Mouse (Mus musculus) kidney, postnatal 0 days (tissue): ENCODE results near the gene Map9. TPM values are rescaled to one million over a fixed set of nuclear protein-coding genes. Genes with fewer than 3 reads are reported as not detected.
A peak's percentile ranks its signal among the peaks of the same experiment; 100 is the strongest.

Experiments used
- ATAC-seq: fragments of 200-750 bp; cut with Nextera tagmentation; replicated peaks from 2 replicates; pipeline ENCODE4 v1.8.0; 2017; ENCODE audit warnings: low read depth, moderate number of reproducible peaks, moderate TSS enrichment, moderate library complexity; ENCODE audit not compliant: low FRiP score
- DNase-seq: peaks from one replicate; pipeline ENCODE4 v3.0.0-alpha.2; 2016; ENCODE audit warnings: low spot score
- H3K27ac ChIP-seq: fragments of 300-500 bp; sonication (generic); 2 replicates; pipeline ENCODE4 v1.5.1; 2014; ENCODE audit warnings: mild to moderate bottlenecking
- H3K27me3 ChIP-seq: fragments of 300-500 bp; sonication (generic); 2 replicates; pipeline ENCODE4 v1.6.1; 2014; ENCODE audit warnings: low read length, mixed read lengths; ENCODE audit not compliant: insufficient read depth
- H3K36me3 ChIP-seq: fragments of 300-500 bp; sonication (generic); 2 replicates; pipeline ENCODE4 v1.6.1; 2014; ENCODE audit warnings: low read length, mixed read lengths; ENCODE audit not compliant: insufficient read depth
- H3K4me1 ChIP-seq: fragments of 300-500 bp; sonication (generic); replicated peaks from 2 replicates; pipeline ENCODE4 v1.6.1; 2014; ENCODE audit warnings: antibody characterized with exemption, low read length, mixed read lengths; ENCODE audit not compliant: insufficient read depth
- H3K4me2 ChIP-seq: fragments of 300-500 bp; sonication (generic); 2 replicates; pipeline ENCODE4 v1.6.1; 2014; ENCODE audit warnings: mild to moderate bottlenecking, low read length, moderate library complexity, mixed read lengths
- H3K4me3 ChIP-seq: fragments of 300-500 bp; sonication (generic); replicated peaks from 2 replicates; pipeline ENCODE4 v1.5.1; 2014; ENCODE audit warnings: low read depth, low read length
- H3K9ac ChIP-seq: fragments of 300-500 bp; sonication (generic); 2 replicates; pipeline ENCODE4 v1.6.1; 2014; ENCODE audit warnings: low read depth, low read length
- H3K9me3 ChIP-seq: fragments of 300-500 bp; sonication (generic); replicated peaks from 2 replicates; pipeline ENCODE4 v1.6.1; 2016; ENCODE audit warnings: low read length, inconsistent platforms, mixed read lengths
- CTCF ChIP-seq: IDR thresholded peaks from 2 replicates; pipeline ENCODE4 v1.5.1; 2016; ENCODE audit warnings: antibody characterized with exemption, low read depth, mild to moderate bottlenecking, moderate library complexity
- WGBS: fragments of 180-500 bp; shearing (Covaris S2); extraction: QIAGEN DNeasy Blood & Tissue Kit; methylation state at CpG from one replicate; pipeline ENCODE4 v1.1.7; 2014; 5-methylcytosine and 5-hydroxymethylcytosine counted together
- polyA plus RNA-seq: library from polyadenylated mRNA; unstranded; fragments of >200 nt; fragmentation: Nextera tagmentation; extraction: Ambion mirVana; gene quantifications from 2 replicates; pipeline ENCODE4 v1.2.1, GENCODE M21; 2015

Gene Map9
- polyA plus RNA-seq, 1 experiment from 2014 or later: 7.4 TPM

DNA sequence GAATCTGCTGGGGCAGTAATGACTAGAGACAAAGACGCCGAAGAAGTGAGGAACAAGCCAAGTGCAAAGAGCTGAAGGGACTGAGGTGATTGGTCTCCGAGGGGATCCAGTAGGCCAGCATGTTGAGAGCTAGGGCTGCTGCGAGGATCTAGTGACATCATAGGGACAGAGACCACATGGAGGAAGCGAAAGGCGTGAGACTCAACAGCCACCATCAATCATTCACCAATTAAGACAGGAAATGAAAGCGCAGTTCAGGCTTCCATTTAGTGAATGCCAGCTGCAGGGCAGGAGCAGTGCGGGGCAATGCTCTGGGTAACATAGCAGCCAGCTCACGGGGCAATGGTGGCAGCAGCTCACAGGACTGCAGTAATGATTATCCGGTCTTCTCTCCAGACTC, 17.7 kb upstream of the Map9 start:
- 52% methylated on average over 10 of the region's 10 CpGs for WGBS
- TF ChIP-seq CTCF: no peak
- no peaks in the 10 kb centered on the region for H3K9me3 ChIP-seq
- H3K4me2 ChIP-seq: no peak overlapping the region; the same call in 1 of the 2 replicates
- no peak overlapping the region for H3K4me3 ChIP-seq
- H3K4me1 ChIP-seq: no peaks in the 10 kb centered on the region
- ATAC-seq (no peak), DNase-seq (peak; percentile 14)
- H3K36me3 ChIP-seq: no peaks in the 10 kb centered on the region
- H3K27ac ChIP-seq: no peak overlapping the region
- no peaks in the 10 kb centered on the region for H3K27me3 ChIP-seq
- no peak overlapping the region for H3K9ac ChIP-seq

DNA sequence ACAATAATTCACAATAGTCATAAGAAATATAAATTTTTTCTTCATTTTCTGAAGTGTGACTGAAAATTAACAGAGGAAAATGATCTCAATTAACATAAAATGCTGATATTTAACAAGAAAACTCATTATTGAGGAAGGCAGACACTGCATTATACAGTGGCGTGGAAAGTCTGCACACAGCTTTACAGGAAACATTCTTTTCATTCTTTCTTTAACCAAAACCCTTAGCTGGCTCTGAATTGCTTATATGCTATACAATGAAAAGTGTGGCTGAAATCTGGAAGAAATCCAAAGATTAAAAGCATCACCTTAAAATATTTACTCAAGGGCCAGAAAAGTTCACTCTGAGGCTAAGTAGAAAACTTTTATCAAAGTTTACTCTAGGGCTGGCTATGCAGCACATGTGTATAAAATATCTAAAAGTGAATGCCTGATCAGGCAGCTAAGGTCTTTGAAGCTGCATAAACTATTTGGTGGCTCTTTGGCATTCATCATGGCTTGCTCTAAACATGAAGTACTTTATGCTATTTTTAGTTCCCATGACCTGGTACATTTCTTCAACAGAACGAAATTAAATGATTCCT, 9.5 kb upstream of the Map9 start:
- no peak for TF ChIP-seq CTCF
- Histone ChIP-seq H3K4me3 (no peak overlapping the region), H3K36me3 (no peaks in the 10 kb centered on the region), H3K4me2 (no peak overlapping the region), H3K9me3 (no peaks in the 10 kb centered on the region), H3K27me3 (no peaks in the 10 kb centered on the region), H3K4me1 (no peaks in the 10 kb centered on the region), H3K9ac (no peak overlapping the region), H3K27ac (no peak overlapping the region)
- no peak for ATAC-seq
- 48% methylated on average over 2 of the region's 2 CpGs for WGBS
- DNase-seq: peak; percentile 7

DNA sequence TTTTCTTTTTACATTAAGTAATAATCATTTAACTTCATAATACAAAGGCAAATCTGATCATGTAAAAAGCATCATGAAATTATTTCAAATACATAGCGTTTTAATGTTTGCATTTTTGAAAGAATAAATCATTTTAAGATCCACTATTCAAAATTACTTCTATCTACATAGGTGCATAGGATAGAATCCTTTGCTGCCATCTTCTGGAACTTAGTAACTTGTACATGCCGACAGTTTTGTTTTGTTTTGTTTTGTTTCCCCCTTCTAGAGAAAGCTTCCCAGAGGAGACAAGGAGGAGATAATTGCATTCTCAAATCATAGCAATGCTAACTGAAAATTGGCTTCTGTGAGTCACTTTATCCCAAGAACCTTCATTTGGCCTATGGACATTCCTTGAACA, 7.5 kb upstream of the Map9 start:
- Histone ChIP-seq H3K9ac (no peak overlapping the region), H3K4me2 (no peak overlapping the region), H3K36me3 (no peaks in the 10 kb centered on the region), H3K27me3 (no peaks in the 10 kb centered on the region), H3K9me3 (no peaks in the 10 kb centered on the region), H3K27ac (no peak overlapping the region), H3K4me3 (no peak overlapping the region), H3K4me1 (no peaks in the 10 kb centered on the region)
- DNase-seq: peak; percentile 82
- peak; percentile 67 for TF ChIP-seq CTCF
- no peak for ATAC-seq
- 25% methylated on average over 2 of the region's 2 CpGs for WGBS

DNA sequence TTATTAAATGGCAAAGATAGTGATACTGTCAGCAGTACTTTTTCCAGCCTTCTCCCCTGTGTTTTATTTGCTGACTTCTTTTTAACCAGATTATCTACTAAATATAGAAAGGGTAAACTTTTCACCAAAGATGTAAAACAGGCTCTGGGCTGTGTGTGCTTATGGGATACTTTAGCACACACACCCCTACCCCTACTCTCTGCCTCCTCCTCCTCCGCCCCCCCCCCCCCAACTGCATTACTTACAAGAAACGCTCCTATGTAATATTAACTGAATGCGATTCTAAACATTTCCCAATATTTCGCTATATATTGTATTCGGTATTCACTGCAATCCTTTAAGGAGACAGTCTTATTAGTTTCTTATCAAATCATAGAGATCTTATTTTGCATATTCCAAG, 504 bp upstream of the Map9 start:
- H3K27ac ChIP-seq: no peak overlapping the region
- no peaks in the 10 kb centered on the region for H3K4me1 ChIP-seq
- H3K4me3 ChIP-seq: peak overlapping the region; percentile 55
- no peaks in the 10 kb centered on the region for H3K36me3 ChIP-seq
- ATAC-seq (no peak), DNase-seq (no peak)
- H3K27me3 ChIP-seq: no peaks in the 10 kb centered on the region
- no peak for TF ChIP-seq CTCF
- H3K9ac ChIP-seq: no peak overlapping the region
- H3K4me2 ChIP-seq: peak overlapping the region; percentile 81
- H3K9me3 ChIP-seq: no peaks in the 10 kb centered on the region
- 11% methylated on average over 5 of the region's 5 CpGs for WGBS

DNA sequence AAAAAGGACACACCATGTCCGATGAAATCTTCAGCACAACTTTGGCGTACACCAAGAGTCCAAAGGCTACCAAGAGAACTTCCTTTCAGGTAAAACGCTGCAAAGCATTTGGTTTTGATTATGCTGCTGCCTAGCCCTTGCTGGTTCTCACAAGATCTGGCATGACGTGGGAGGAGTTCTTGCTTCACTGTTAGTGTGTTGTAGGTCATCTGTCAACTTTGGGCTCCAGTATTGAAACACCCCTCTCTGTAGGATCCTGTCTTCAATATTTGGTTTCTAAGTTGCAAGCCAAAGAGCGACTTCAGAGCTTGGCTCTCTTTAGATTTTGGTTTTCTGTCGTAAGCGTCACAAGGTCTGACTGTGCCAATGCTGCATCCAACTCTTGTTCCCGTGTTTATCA, 1.2 kb downstream of the Map9 start:
- no peak overlapping the region for H3K27ac ChIP-seq
- no peak for DNase-seq
- no peaks in the 10 kb centered on the region for H3K4me1 ChIP-seq
- H3K4me2 ChIP-seq: no peak overlapping the region
- no peaks in the 10 kb centered on the region for H3K36me3 ChIP-seq
- WGBS: 92% methylated on average over 8 of the region's 8 CpGs
- no peak for TF ChIP-seq CTCF
- H3K9me3 ChIP-seq: no peaks in the 10 kb centered on the region
- no peak overlapping the region for H3K9ac ChIP-seq
- ATAC-seq: no peak
- H3K27me3 ChIP-seq: no peaks in the 10 kb centered on the region
- no peak overlapping the region for H3K4me3 ChIP-seq

DNA sequence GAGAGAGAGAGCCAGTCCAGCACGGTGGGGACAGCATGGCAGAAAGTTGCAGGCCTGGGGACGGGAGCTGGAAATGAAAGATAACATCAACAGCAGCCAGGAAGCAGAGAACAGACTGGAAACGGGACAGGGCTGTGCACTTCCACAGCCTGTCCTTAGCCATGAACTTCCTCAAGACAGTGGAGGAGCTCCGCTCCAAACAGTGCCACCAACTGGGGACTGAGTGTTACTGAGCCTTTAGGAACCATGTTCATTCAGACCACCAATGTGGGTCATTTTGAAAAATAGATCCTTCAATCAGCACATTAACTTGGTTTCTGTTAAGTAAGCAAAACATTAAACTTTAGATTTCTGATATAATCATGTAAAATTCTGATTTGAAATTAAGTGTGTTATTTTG, 4.6 kb downstream of the Map9 start:
- H3K4me3 ChIP-seq: no peak overlapping the region
- H3K27me3 ChIP-seq: no peaks in the 10 kb centered on the region
- ATAC-seq: no peak
- 0 out of 2 replicates have a peak, but pooled peaks cover 3% of the 10 kb centered on the region for H3K36me3 ChIP-seq
- H3K9ac ChIP-seq: no peak overlapping the region
- no peak overlapping the region for H3K27ac ChIP-seq
- no peaks in the 10 kb centered on the region for H3K4me1 ChIP-seq
- WGBS: 28% methylated on average over 4 of the region's 4 CpGs
- TF ChIP-seq CTCF: peak; percentile 71
- peak; percentile 64 for DNase-seq
- no peaks in the 10 kb centered on the region for H3K9me3 ChIP-seq
- H3K4me2 ChIP-seq: no peak overlapping the region

DNA sequence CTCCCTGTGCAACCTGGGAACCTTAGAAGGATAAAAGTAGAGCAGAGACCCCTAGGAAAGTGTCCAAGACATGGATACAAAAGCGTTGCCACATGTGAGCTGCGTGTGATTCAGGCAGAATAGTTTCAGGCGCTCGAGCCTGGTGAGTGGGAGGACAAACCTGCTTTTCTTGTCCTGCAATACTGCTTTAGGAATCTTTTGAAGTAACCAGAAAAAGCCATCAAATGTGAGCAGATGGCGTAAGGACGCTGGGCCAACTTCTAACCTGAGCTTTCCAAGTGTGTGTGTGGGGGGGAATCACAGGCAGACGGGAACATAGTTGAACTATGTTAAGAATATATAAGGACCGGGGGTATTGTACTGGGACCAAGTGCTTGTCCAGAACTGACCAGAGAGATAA, 6.7 kb downstream of the Map9 start:
- ATAC-seq (no peak), DNase-seq (no peak)
- no peaks in the 10 kb centered on the region for H3K4me1 ChIP-seq
- H3K27ac ChIP-seq: no peak overlapping the region
- no peak overlapping the region for H3K4me3 ChIP-seq
- 73% methylated on average over 8 of the region's 8 CpGs for whole genome bisulfite sequencing
- TF ChIP-seq CTCF: no peak
- no peak overlapping the region for H3K4me2 ChIP-seq
- no peaks in the 10 kb centered on the region for H3K9me3 ChIP-seq
- 0 out of 2 replicates have a peak, but pooled peaks cover 3% of the 10 kb centered on the region for H3K36me3 ChIP-seq
- no peak overlapping the region for H3K9ac ChIP-seq
- H3K27me3 ChIP-seq: no peaks in the 10 kb centered on the region
